Mouse (Mus musculus) left cerebral cortex, adult 11 months (tissue): ENCODE measurements at regions not wholly inside any gene's neighbourhood (a gene's known extent, or its start where the extent isn't known, plus 50 kb on each side); places are given as distances from the start of the nearest gene placed in this dataset.

Experiments used
- DNase-seq: peaks from one replicate; pipeline ENCODE4 v3.0.0; 2022; ENCODE audit warnings: low spot score

- DNase-seq: no peak
These were observed 59.7 kb upstream of the Abca1 start for GRCm38 (mm10) chr4:53219351-53219750.

GRCm38 (mm10) chr4:53218752-53219151 lies 59.1 kb upstream of the Abca1 start:
- no peak for DNase-seq

GRCm38 (mm10) chr4:53218291-53218640 lies 58.6 kb upstream of the Abca1 start:
- DNase-seq: no peak

- DNase-seq: peak; percentile 58
These were observed 58.1 kb upstream of the Abca1 start for GRCm38 (mm10) chr4:53217608-53218290.

GRCm38 (mm10) chr4:53212541-53212940 lies 52.8 kb upstream of the Abca1 start:
- no peak for DNase-seq

- no peak for DNase-seq
These were observed 51.0 kb upstream of the Abca1 start for GRCm38 (mm10) chr4:53210685-53211084.
